Mouse (Mus musculus) NIH3T3 (cell line): ENCODE measurements around the gene Galnt18.

Source experiments
- DNase-seq: peaks from one replicate; pipeline ENCODE4 v3.0.0-alpha.2; 2012; ENCODE audit warnings: low read depth

Galnt18 gene

DNA sequence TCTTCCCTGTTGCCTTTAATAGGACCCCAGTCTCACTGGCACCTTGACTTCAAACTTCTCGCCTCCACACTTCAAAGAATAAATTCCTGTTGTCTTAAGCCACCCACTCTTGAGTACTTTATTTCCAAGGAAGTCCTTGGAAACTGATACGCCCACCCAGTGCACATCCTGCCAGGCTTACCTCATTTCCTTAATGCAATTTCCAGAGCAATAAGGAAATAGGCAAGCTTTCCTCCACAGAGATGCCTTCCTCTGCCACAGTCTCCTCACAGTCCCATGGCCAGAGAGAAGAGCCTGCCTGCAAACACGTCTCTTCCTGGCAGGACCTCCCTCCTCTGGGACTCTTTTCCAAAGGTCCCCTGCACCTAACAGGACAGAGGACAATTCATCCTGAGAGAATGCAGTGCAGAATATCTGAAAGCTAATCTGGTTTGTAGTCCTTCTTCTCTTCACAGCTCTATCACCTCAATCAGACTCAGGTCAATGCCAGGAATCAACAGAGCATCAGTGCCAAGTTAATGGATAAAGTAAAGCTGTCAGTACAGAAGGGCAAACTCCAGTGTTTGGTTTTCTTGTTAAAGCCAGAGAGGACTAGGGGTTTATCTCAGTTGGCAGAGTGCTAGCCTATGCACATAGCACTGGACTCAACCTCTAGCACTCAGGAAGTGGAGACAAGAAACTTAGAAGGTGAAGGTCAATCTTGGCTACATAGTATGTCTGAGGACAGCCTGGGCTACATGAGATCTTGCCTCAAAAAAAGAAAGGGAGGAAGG, 65.8 kb downstream of the Galnt18 start:
- DNase-seq = no peak

GRCm38 (mm10) chr7:111712797-111713196, 67.0 kb downstream of the Galnt18 start:
- no peak for DNase-seq

- DNase-seq = no peak
Measured at GRCm38 (mm10) chr7:111711045-111711808, 68.5 kb downstream of the Galnt18 start.

- peak; percentile 15 for DNase-seq
Measured at GRCm38 (mm10) chr7:111710311-111710710, 69.5 kb downstream of the Galnt18 start.

DNA sequence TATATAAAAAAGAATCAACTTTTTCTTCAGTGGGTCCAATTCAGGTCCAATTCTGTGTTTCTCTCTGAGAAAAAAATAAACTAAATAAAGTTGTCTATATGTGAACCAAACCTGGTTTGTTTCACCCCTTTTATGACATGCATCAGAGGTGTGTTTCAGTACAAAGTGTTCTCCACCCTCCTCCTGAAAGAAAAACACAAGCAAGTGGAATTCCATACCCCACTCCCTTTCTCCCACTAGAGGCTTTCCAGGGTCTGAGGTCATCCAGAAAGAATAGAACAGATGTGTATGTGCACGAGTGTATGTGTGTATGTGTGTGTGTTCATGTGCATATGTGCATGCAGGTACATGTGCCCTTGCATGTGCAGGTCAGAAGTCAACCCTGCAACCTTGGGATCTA, 71.2 kb downstream of the Galnt18 start:
- DNase-seq = no peak

DNA sequence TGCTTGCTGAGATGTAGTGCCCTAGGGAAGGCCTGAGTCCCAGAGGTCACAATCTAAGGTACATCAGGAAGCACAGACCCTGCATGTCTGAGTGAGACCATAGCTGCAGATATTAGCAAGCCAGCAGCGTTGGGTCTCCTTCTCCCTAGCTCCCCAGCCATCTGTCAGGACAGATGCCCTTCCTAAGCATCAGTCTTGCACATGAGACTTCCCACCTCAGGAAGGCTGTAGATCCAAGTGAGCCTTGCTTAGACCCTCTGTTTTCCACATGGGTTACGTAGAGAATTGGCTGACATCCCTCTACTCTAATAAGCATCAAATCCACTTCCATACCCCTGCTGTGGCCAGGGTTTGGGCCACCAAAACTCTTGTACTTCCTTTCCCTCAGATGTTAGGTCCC, 76.8 kb downstream of the Galnt18 start:
- DNase-seq = no peak

DNA sequence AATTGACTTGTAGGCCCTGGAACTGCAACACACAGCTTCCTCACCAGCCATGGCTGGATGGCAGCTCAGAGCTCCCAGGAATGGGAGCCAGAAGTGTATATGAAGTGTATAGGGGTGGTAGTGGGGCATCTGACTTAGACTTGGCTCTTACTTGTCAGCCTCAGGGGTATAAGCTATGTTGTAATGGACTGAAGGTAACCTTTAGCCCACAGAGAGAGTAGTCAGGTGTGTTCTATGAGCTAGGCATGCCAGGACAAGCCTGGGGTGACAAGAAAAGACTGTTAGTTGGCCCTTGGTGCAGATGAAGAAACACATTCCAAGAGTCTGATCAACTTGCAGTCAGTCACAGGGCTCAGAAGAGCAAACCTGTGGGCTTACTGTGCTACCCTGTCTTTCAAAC, 78.0 kb downstream of the Galnt18 start:
- no peak for DNase-seq

DNA sequence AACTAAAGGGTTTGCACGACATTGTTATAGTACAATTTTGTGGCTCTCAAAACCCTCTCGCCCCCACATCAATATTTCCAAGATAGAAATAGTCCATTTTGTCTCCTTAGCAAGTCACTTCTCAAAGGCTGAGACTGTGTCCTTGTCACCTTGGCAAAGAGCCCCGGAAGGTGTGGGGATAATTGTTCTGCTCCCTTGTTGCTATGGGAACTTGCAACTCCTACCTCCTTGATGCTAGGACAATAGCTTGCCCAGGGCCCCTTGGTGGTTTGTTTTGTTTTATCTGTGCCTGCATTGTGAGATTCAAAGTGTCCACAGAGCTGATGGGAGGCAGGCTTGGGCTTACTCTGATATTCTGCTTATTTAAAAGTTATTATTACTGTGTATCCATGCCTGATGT, 80.3 kb downstream of the Galnt18 start:
- no peak for DNase-seq

DNA sequence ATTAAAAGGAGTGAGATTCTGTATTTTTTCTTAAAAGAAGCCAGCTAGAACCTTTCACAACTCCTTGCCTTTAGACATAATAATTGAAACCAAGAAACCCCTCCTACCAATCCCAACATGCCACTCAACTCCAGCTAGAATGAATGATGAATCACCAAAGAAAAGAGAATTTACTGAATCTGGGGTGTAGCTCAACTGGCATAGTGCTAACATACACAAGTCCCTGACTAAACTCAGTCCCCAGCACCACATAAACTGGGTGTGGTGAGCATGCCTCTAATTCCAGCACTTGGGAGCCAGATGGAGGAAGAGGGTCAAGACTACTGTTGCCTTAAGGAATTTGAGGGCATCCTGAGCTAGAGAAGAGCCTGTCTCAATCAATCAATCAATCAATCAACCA, 83.6 kb downstream of the Galnt18 start:
- DNase-seq = peak; percentile 56

DNA sequence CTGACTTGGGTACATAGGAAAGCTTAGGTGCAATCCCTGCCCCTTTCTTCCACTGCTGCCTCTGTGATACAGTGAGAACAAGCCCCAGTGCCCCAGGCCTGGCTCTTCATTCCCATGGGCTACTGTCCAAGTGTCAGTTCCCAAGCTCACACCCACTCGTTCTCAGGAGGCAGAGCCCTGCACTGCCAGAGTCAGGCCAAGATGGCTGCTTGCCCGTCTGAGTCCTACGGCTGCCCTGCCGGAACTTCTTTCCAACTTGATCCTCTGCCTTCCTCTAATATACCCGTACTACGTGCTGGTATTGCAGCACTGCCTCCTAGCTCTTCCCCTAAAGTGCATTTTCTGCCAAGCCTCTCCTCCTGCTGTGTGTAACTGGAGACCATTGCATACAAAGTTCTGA, 85.5 kb downstream of the Galnt18 start:
- peak; percentile 42 for DNase-seq

DNA sequence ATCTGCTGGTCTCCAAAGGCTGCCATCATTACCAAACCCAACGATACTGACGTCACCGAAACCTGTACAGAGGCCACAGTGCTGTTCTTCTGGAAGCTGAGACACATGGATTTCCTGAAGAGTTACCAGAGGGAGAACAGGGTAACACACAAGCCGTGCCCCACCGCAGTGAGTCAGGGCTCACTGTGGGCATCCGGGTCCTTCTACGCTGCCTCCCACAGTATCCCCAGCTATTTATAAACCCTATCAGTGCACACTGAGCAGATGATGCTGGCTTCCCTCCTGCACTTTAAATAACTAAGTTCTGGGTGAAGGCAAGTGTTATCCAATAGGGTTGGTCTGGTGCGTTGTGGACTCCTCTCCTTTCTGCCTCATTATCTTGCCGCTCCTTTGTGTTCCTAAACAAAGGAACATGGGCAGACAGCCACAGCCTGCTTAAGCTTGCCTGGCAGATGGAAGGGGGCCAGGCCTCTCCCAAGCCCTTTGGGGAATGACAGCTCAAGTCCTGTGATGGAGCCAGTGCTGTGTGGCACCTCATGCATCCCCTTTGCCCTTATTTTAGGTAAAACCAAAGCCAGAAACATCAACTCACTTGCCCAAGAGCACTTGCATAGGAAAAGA, 87.0 kb downstream of the Galnt18 start:
- DNase-seq = peak; percentile 6

DNA sequence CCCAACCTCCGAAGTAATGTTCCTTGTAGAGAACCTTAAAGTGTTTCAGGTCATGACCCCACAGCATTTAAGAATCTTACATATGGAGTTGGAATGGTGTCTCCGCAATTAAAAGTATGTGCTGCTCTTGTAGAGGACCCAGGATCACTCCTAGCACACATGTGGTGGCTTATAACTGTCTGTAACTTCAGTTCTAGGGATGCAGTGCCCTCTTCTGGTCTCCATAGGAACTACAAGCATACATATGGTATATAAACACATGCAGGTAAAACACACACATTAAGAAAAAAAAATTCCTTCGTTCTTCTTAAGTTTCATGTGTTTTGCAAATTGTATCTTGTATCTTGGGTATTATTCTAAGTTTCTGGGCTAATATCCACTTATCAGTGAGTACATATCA, 99.7 kb downstream of the Galnt18 start:
- DNase-seq = no peak

DNA sequence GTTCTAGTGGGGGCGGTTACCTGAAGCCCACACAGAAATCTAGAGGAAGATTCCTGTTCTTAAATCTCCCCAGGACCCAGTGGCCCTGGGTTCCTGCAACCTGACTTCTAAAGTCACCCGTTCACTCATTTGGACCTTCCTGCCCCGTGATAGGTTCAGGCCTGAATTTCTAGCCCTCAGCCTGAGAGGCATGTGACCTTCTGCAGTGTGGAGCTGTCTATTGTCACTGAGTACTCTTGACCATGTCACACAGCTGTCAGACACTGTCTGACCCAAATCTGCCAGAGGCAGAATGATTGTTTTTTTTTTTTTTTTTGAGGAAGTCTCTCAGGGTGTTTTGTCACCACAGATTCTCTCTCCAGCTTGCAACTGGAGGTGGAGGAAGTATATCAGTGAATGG, 103.3 kb downstream of the Galnt18 start:
- no peak for DNase-seq

GRCm38 (mm10) chr7:111672467-111672866, 107.3 kb downstream of the Galnt18 start:
- DNase-seq = no peak

- peak; percentile 44 for DNase-seq
Measured at GRCm38 (mm10) chr7:111663139-111664073, 116.4 kb downstream of the Galnt18 start.

GRCm38 (mm10) chr7:111658579-111658978, 121.2 kb downstream of the Galnt18 start:
- DNase-seq = peak; percentile 56

GRCm38 (mm10) chr7:111655002-111655401, 124.8 kb downstream of the Galnt18 start:
- DNase-seq = no peak

DNA sequence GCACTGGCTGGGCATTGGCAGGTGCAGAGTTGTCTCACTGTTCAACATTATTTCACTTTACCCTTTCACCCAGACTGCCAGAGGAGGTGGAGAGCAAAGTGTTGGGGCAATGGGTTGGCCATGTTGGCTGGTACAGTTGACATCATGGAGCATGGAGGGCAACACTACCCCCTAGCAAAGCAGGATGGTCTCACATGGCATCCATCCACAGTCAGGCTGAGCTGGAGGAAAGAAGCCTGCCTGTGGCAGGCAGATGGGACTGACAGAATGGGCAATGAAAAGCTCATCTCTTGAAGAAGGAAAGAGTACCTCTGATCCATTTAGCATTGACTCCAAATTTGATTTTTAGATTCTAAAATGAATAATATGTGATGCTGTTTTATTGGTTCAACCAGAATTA, 125.3 kb downstream of the Galnt18 start:
- no peak for DNase-seq

DNA sequence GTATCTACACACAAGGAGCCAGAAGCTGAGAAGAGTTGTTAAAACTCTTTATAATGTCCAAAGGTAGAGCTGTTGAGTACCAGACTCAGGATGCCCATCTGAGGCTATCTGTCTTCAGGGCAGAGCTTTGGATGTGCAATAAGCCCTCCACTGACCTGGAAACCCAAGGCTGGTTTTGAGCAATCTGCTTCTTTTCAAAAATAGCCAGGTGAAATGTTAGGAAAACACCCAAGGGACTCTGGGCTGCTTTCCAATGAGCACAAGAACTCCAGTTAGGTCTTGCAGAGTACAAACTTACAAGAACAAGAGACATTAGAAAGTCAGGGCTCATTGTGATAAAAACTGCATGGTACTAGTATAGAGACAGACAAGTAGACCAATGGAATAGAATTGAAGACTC, 135.4 kb downstream of the Galnt18 start:
- DNase-seq = no peak

GRCm38 (mm10) chr7:111638899-111639298, 140.9 kb downstream of the Galnt18 start:
- no peak for DNase-seq

- DNase-seq = no peak
Measured at GRCm38 (mm10) chr7:111638465-111638864, 141.3 kb downstream of the Galnt18 start.

DNA sequence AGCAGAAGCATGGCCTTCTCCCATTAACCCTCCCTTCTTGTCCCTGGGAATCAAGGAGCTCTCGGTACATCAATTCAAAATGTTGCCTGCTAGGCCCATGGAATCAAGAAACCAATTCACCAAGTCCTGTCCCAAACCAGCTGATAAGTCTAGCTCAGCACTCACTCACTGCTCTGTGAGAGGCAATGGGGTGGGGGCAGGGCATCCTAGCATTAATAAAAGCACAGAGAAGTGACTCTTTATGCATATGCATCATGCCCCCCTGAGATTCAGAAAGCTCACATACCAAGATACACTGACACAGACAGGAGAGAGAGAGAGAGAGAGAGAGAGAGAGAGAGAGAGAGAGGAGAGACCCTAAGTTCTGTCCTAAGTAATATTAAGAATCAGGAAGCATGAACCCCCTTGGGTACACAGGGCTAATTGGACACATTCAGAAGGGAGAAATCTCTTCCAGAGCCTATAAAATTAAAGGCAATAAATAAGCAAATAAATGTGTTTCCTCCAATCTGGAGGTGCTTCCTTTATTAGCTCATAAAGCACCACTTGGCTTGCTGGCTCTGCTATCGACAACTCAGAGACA, 141.8 kb downstream of the Galnt18 start:
- no peak for DNase-seq
